Mouse (Mus musculus): ENCODE measurements around the gene Gm44965. TPM values are rescaled to one million over a fixed set of nuclear protein-coding genes. Genes with fewer than 3 reads are reported as not detected.

The Gm44965 gene
- polyA plus RNA-seq, 1 experiment: 1.5 TPM

- H3K4me3 ChIP-seq: no peak overlapping the region
Observed at GRCm38 (mm10) chr6:48569065-48569807, 24.5 kb upstream of the Gm44965 start.

GRCm38 (mm10) chr6:48572014-48572413 is 21.7 kb upstream of the Gm44965 start:
- Histone ChIP-seq H3K36me3 (ENCODE audit: control insufficient read depth, insufficient read depth) (no peaks in the 10 kb centered on the region), H3K79me2 (ENCODE audit: control insufficient read depth, insufficient read depth) (no peaks in the 10 kb centered on the region), H3K27me3 (ENCODE audit: control insufficient read depth, insufficient read depth, insufficient read length) (no peaks in the 10 kb centered on the region), H3K4me2 (ENCODE audit: low read depth) (no peak overlapping the region), H3ac (ENCODE audit: control insufficient read depth, insufficient read length) (no peak overlapping the region), H3K4me3 (no peak overlapping the region)
- TF ChIP-seq CEBPB (IDR thresholded peaks at IDR 0.05; ENCODE audit: insufficient read depth, poor library complexity, severe bottlenecking) (no peak), SRF (IDR thresholded peaks at IDR 0.05; ENCODE audit: control insufficient read depth, insufficient read length, low read depth) (no peak), USF1 (IDR thresholded peaks at IDR 0.05; ENCODE audit: low read depth) (no peak), TCF12 (IDR thresholded peaks at IDR 0.05; ENCODE audit: insufficient read depth, poor library complexity, severe bottlenecking) (no peak), MAX (IDR thresholded peaks at IDR 0.05; ENCODE audit: low read depth) (no peak), POLR2A (IDR thresholded peaks at IDR 0.05; ENCODE audit: insufficient read length, low read depth) (no peak), MYOD1 (IDR thresholded peaks at IDR 0.05; ENCODE audit: control insufficient read depth in 1 of 3, insufficient read length in 2 of 3, low read depth in 2 of 3) (no peak)

More at GRCm38 (mm10) chr6:48569065-48569807, 24.5 kb upstream of the Gm44965 start:
- H3ac ChIP-seq (ENCODE audit: control insufficient read depth, insufficient read length): no peak overlapping the region
- no peaks in the 10 kb centered on the region for H3K36me3 ChIP-seq (ENCODE audit: control insufficient read depth, insufficient read depth)
- TF ChIP-seq REST (IDR thresholded peaks at IDR 0.05; ENCODE audit: insufficient read depth, insufficient read length): no peak
- TF ChIP-seq POLR2AphosphoS2 (IDR thresholded peaks at IDR 0.05; ENCODE audit: insufficient read length, low read depth): no peak
- TF ChIP-seq MYOG (IDR thresholded peaks at IDR 0.05; ENCODE audit: control insufficient read depth in 1 of 3, insufficient read depth in 1 of 3, insufficient read length in 2 of 3, low read depth in 2 of 3): no peak
- no peak for TF ChIP-seq USF1 (IDR thresholded peaks at IDR 0.05; ENCODE audit: low read depth)
- TF ChIP-seq E2F4 (IDR thresholded peaks at IDR 0.05; ENCODE audit: insufficient read depth): no peak
- no peak for TF ChIP-seq TCF3 (IDR thresholded peaks at IDR 0.05; ENCODE audit: insufficient read length, low read depth)
- TF ChIP-seq MAX (IDR thresholded peaks at IDR 0.05; ENCODE audit: low read depth): no peak
- TF ChIP-seq TCF12 (IDR thresholded peaks at IDR 0.05; ENCODE audit: insufficient read depth, poor library complexity, severe bottlenecking): no peak
- TF ChIP-seq CEBPB (IDR thresholded peaks at IDR 0.05; ENCODE audit: insufficient read depth, poor library complexity, severe bottlenecking): no peak
- no peak for TF ChIP-seq MYOD1 (IDR thresholded peaks at IDR 0.05; ENCODE audit: control insufficient read depth in 1 of 3, insufficient read length in 2 of 3, low read depth in 2 of 3)
- H3K79me2 ChIP-seq (ENCODE audit: control insufficient read depth, insufficient read depth): no peaks in the 10 kb centered on the region
- H3K4me2 ChIP-seq (ENCODE audit: low read depth): no peak overlapping the region
- H3K27me3 ChIP-seq (ENCODE audit: control insufficient read depth, insufficient read depth, insufficient read length): no peaks in the 10 kb centered on the region

GRCm38 (mm10) chr6:48572572-48573061 is 21.1 kb upstream of the Gm44965 start, which contains the start of gene Rarres2:
Gene Rarres2, minus strand, starts transcription at chr6:48572789.
- Histone ChIP-seq H3K27me3 (ENCODE audit: control insufficient read depth, insufficient read depth, insufficient read length) (no peaks in the 10 kb centered on the region), H3ac (ENCODE audit: control insufficient read depth, insufficient read length) (no peak within 1 kb of the TSS), H3K36me3 (ENCODE audit: control insufficient read depth, insufficient read depth) (no peaks in the 10 kb centered on the region), H3K4me2 (ENCODE audit: low read depth) (no peak within 1 kb of the TSS), H3K79me2 (ENCODE audit: control insufficient read depth, insufficient read depth) (no peaks in the 10 kb centered on the region), H3K4me3 (no peak within 1 kb of the TSS)
- TF ChIP-seq E2F4 (IDR thresholded peaks at IDR 0.05; ENCODE audit: insufficient read depth) (no peak), POLR2AphosphoS2 (IDR thresholded peaks at IDR 0.05; ENCODE audit: insufficient read length, low read depth) (no peak), USF1 (IDR thresholded peaks at IDR 0.05; ENCODE audit: low read depth) (no peak), MAX (IDR thresholded peaks at IDR 0.05; ENCODE audit: low read depth) (no peak), POLR2A (IDR thresholded peaks at IDR 0.05; ENCODE audit: insufficient read length, low read depth) (no peak), TCF3 (IDR thresholded peaks at IDR 0.05; ENCODE audit: insufficient read length, low read depth) (no peak), MYOG (IDR thresholded peaks at IDR 0.05; ENCODE audit: control insufficient read depth in 1 of 3, insufficient read depth in 1 of 3, insufficient read length in 2 of 3, low read depth in 2 of 3) (no peak), TCF12 (IDR thresholded peaks at IDR 0.05; ENCODE audit: insufficient read depth, poor library complexity, severe bottlenecking) (no peak), CEBPB (IDR thresholded peaks at IDR 0.05; ENCODE audit: insufficient read depth, poor library complexity, severe bottlenecking) (no peak), SRF (IDR thresholded peaks at IDR 0.05; ENCODE audit: control insufficient read depth, insufficient read length, low read depth) (no peak), REST (IDR thresholded peaks at IDR 0.05; ENCODE audit: insufficient read depth, insufficient read length) (no peak), MYOD1 (IDR thresholded peaks at IDR 0.05; ENCODE audit: control insufficient read depth in 1 of 3, insufficient read length in 2 of 3, low read depth in 2 of 3) (no peak)

DNA sequence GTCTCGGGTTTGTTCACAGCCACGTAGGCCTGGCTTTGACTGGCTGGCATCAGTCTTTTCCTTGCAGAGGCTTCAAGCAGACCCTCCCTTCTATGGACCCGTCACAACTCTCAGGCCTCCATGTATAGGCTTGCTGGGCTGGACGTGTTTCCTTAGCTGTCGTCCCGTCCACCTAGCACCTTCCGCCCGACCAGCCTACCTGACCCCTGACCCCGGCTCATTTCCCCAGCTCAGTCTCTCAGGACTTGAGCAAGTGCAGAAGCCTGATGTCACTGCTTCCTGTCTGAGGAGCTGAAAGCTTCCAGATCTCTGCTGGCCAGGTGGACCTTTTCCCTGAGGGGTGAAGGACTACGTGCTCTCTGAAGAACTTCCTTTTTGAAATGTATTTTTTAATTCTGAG is 20.5 kb upstream of the Gm44965 start:
- H3K79me2 ChIP-seq (ENCODE audit: control insufficient read depth, insufficient read depth): no peaks in the 10 kb centered on the region
- H3K36me3 ChIP-seq (ENCODE audit: control insufficient read depth, insufficient read depth): no peaks in the 10 kb centered on the region
- TF ChIP-seq SRF (IDR thresholded peaks at IDR 0.05; ENCODE audit: control insufficient read depth, insufficient read length, low read depth) (no peak), TCF12 (IDR thresholded peaks at IDR 0.05; ENCODE audit: insufficient read depth, poor library complexity, severe bottlenecking) (no peak), USF1 (IDR thresholded peaks at IDR 0.05; ENCODE audit: low read depth) (no peak), POLR2AphosphoS2 (IDR thresholded peaks at IDR 0.05; ENCODE audit: insufficient read length, low read depth) (no peak), MAX (IDR thresholded peaks at IDR 0.05; ENCODE audit: low read depth) (no peak), CEBPB (IDR thresholded peaks at IDR 0.05; ENCODE audit: insufficient read depth, poor library complexity, severe bottlenecking) (no peak), MYOD1 (IDR thresholded peaks at IDR 0.05; ENCODE audit: control insufficient read depth in 1 of 3, insufficient read length in 2 of 3, low read depth in 2 of 3) (no peak), MYOG (IDR thresholded peaks at IDR 0.05; ENCODE audit: control insufficient read depth in 1 of 3, insufficient read depth in 1 of 3, insufficient read length in 2 of 3, low read depth in 2 of 3) (no peak)
- H3ac ChIP-seq (ENCODE audit: control insufficient read depth, insufficient read length): no peak overlapping the region
- H3K4me2 ChIP-seq (ENCODE audit: low read depth): no peak overlapping the region
- no peak overlapping the region for H3K4me3 ChIP-seq
- H3K27me3 ChIP-seq (ENCODE audit: control insufficient read depth, insufficient read depth, insufficient read length): no peaks in the 10 kb centered on the region

Data from myocyte (in vitro differentiated cells).